Mouse (Mus musculus) lung, postnatal 36 days (tissue): ENCODE measurements around the gene Appbp2.
"Not testable (repeated sequence)": the region's sequence is repeated elsewhere in the genome, so short reads cannot be mapped to it uniquely, and the experiment has no call there.

Source experiments
- DNase-seq: peaks from one replicate; pipeline ENCODE4 v3.0.0; 2022; ENCODE audit warnings: mixed read lengths

Appbp2 gene

GRCm38 (mm10) chr11:85222561-85222960 lies 12.4 kb downstream of the Appbp2 start:
- DNase-seq, result no peak

GRCm38 (mm10) chr11:85219014-85219413 lies 15.9 kb downstream of the Appbp2 start:
- DNase-seq, result no peak

GRCm38 (mm10) chr11:85214679-85215078 lies 20.3 kb downstream of the Appbp2 start:
- no peak for DNase-seq

- DNase-seq, result no peak
These were observed 21.7 kb downstream of the Appbp2 start for GRCm38 (mm10) chr11:85213215-85213614.

- no peak for DNase-seq
These were observed 23.8 kb downstream of the Appbp2 start for GRCm38 (mm10) chr11:85211151-85211550.

GRCm38 (mm10) chr11:85206231-85206630 lies 28.7 kb downstream of the Appbp2 start:
- no peak for DNase-seq

- no peak for DNase-seq
These were observed 36.0 kb downstream of the Appbp2 start for GRCm38 (mm10) chr11:85198906-85199305.

GRCm38 (mm10) chr11:85196046-85196445 lies 38.9 kb downstream of the Appbp2 start:
- DNase-seq, result no peak

- no peak for DNase-seq
These were observed 40.7 kb downstream of the Appbp2 start for GRCm38 (mm10) chr11:85194206-85194605.

- no peak for DNase-seq
These were observed 44.2 kb downstream of the Appbp2 start for GRCm38 (mm10) chr11:85190741-85191140.

GRCm38 (mm10) chr11:85189110-85189509 lies 45.8 kb downstream of the Appbp2 start:
- DNase-seq, result no peak

GRCm38 (mm10) chr11:85184839-85185238 lies 50.1 kb downstream of the Appbp2 start:
- DNase-seq, result no peak

GRCm38 (mm10) chr11:85184082-85184481 lies 50.8 kb downstream of the Appbp2 start:
- DNase-seq, result peak; percentile 86

GRCm38 (mm10) chr11:85183284-85183779 lies 51.6 kb downstream of the Appbp2 start:
- DNase-seq, result no peak

GRCm38 (mm10) chr11:85182617-85183283 lies 52.2 kb downstream of the Appbp2 start:
- peak; percentile 67 for DNase-seq

GRCm38 (mm10) chr11:85178413-85178812 lies 56.5 kb downstream of the Appbp2 start:
- no peak for DNase-seq

- DNase-seq, result no peak
These were observed 57.2 kb downstream of the Appbp2 start for GRCm38 (mm10) chr11:85177761-85178160.

GRCm38 (mm10) chr11:85175941-85176340 lies 59.0 kb downstream of the Appbp2 start:
- DNase-seq, result peak; percentile 15

- DNase-seq, result no peak
These were observed 64.1 kb downstream of the Appbp2 start for GRCm38 (mm10) chr11:85170833-85171232.

GRCm38 (mm10) chr11:85170058-85170740 lies 64.7 kb downstream of the Appbp2 start, which contains the start of gene 1700125H20Rik:
Gene 1700125H20Rik, plus strand, starts transcription at chr11:85170404.
- peak; percentile 95 for DNase-seq

- DNase-seq, result no peak
These were observed 67.4 kb downstream of the Appbp2 start for GRCm38 (mm10) chr11:85167503-85167902.

GRCm38 (mm10) chr11:85164371-85164770 lies 70.6 kb downstream of the Appbp2 start:
- DNase-seq, result no peak

GRCm38 (mm10) chr11:85163014-85163413 lies 71.9 kb downstream of the Appbp2 start:
- DNase-seq, result not testable (repeated sequence)

- DNase-seq, result no peak
These were observed 77.6 kb downstream of the Appbp2 start for GRCm38 (mm10) chr11:85157301-85157700.
